Mouse (Mus musculus): ENCODE data around the gene Fxyd2. TPM values are rescaled to one million over a fixed set of nuclear protein-coding genes. Genes with fewer than 3 reads are reported as not detected.

Gene Fxyd2
- polyA plus RNA-seq, 1 experiment from 2014 or later: 2.5 TPM

DNA sequence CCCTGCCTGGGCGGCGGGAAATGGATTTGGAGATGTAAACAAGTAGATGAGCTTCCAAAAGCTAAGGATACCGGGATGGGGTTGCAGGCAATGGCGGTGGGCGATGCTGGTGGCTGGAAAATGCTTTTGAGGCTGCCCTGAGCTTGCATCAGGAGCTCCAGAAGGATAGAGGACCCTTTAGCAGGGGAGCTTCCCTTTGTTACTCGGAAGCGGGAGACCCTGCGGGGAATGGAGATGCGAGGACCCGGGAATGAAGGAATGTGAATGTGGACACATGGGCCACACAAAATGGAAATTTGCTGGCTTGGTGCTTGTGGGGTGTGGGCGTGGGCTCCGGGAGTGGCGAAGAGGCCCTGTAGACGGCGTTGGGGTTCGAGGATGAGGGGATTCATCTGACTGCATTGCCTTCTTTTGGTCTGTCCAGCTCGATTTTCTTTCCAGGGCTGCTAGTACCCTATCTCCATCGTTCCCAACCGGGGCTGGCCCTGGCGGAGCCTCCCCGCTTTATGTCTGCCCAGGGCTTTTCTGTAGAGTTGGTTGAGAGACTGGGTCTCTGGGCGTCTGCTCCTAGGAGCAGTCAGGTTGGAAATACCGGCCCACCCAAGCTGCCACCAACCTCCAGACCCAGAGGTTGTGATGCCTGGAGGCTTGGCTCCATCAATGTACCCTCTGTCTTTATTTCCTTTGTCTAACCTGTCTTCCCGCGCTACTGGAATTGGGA, 28.7 kb upstream of the Fxyd2 start:
- no peaks in the 10 kb centered on the region for H3K36me3 ChIP-seq (ENCODE audit: control insufficient read depth, insufficient read depth)
- peak overlapping the region; percentile 68 for H3K9ac ChIP-seq (ENCODE audit: low read length)
- H3K4me2 ChIP-seq (ENCODE audit: low read depth, low read length): peak overlapping the region; percentile 86
- H3K4me3 ChIP-seq (ENCODE audit: low read length): peak overlapping the region; percentile 58
- 11% methylated on average over 25 of the region's 25 CpGs for WGBS
- H3K27ac ChIP-seq (ENCODE audit: low read length): no peak overlapping the region
- peaks cover 13% of the 10 kb centered on the region for H3K27me3 ChIP-seq (ENCODE audit: control insufficient read depth, insufficient read depth, low read length)
- peaks cover 7% of the 10 kb centered on the region for H3K4me1 ChIP-seq (ENCODE audit: control insufficient read depth, insufficient read depth, low read length)
- no peaks in the 10 kb centered on the region for H3K9me3 ChIP-seq (replicated peaks; ENCODE audit: control insufficient read depth, low read length)
- no peak for ATAC-seq (replicated peaks; ENCODE audit: extremely low read depth, insufficient read depth, low FRiP score)

DNA sequence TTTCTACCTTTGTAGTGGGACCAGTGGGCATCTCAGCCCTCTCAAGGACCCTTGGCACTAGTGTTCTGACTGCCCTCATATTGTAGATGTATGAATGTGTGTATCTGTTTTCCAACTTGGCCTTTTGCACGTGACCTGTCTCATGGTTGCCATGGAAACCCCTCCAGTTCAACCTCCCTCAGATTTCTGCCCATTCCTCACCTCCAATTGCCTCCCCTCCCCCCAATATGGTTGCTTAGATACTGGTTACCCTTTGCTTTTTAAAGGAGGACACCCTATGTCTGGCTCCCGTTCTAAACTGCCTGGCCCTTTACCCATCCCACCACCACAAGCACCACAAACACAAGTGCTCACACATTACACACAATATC, 28.1 kb upstream of the Fxyd2 start:
- Histone ChIP-seq H3K9me3 (replicated peaks; ENCODE audit: control insufficient read depth, low read length) (no peaks in the 10 kb centered on the region), H3K36me3 (ENCODE audit: control insufficient read depth, insufficient read depth) (no peaks in the 10 kb centered on the region), H3K4me1 (ENCODE audit: control insufficient read depth, insufficient read depth, low read length) (peaks cover 7% of the 10 kb centered on the region), H3K9ac (ENCODE audit: low read length) (no peak overlapping the region), H3K27me3 (ENCODE audit: control insufficient read depth, insufficient read depth, low read length) (peaks cover 13% of the 10 kb centered on the region), H3K4me2 (ENCODE audit: low read depth, low read length) (peak overlapping the region; percentile 86), H3K4me3 (ENCODE audit: low read length) (peak overlapping the region; percentile 58), H3K27ac (ENCODE audit: low read length) (no peak overlapping the region)
- no peak for ATAC-seq (replicated peaks; ENCODE audit: extremely low read depth, insufficient read depth, low FRiP score)
- WGBS: 50% methylated on average over 2 of the region's 2 CpGs

- H3K4me1 ChIP-seq (ENCODE audit: control insufficient read depth, insufficient read depth, low read length): no peaks in the 10 kb centered on the region; the same call in 1 of the 2 replicates
- H3K9ac ChIP-seq (ENCODE audit: low read length): no peak overlapping the region
- no peaks in the 10 kb centered on the region for H3K9me3 ChIP-seq (replicated peaks; ENCODE audit: control insufficient read depth, low read length)
- H3K4me3 ChIP-seq (ENCODE audit: low read length): no peak overlapping the region
- H3K36me3 ChIP-seq (ENCODE audit: control insufficient read depth, insufficient read depth): no peaks in the 10 kb centered on the region
- no peak overlapping the region for H3K4me2 ChIP-seq (ENCODE audit: low read depth, low read length)
- peaks cover 13% of the 10 kb centered on the region for H3K27me3 ChIP-seq (ENCODE audit: control insufficient read depth, insufficient read depth, low read length)
- ATAC-seq (replicated peaks; ENCODE audit: extremely low read depth, insufficient read depth, low FRiP score): no peak
- WGBS: 53% methylated on average over 3 of the region's 3 CpGs
- H3K27ac ChIP-seq (ENCODE audit: low read length): no peak overlapping the region
Observed at GRCm38 (mm10) chr9:45373896-45374295, 25.6 kb upstream of the Fxyd2 start.

DNA sequence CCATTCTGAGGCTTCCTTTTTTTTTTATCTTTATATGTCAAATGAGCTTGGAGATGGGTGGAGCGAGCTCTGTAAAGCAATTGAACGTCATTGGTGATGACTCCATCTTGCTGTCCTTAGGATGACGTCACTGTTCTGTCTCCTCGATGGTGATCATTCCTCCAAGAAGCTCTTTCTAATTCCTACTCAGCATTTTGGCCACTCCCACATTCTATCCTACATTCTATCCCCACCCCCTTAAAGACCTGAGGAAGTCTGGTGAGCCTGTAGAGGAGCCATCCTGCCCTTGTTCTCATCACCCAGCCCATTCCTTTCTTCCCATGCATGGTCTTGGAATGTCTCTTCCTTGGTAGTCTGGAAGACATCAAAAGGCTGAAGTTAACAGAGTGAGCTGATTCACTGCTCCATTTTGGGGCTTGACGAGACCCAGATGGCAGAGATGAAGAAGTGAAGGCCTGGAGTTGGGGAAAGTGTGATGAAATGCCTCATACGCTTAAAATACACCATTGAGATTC, 24.4 kb upstream of the Fxyd2 start:
- Histone ChIP-seq H3K36me3 (ENCODE audit: control insufficient read depth, insufficient read depth) (no peaks in the 10 kb centered on the region), H3K4me2 (ENCODE audit: low read depth, low read length) (no peak overlapping the region), H3K4me1 (ENCODE audit: control insufficient read depth, insufficient read depth, low read length) (no peaks in the 10 kb centered on the region; the same call in 1 of the 2 replicates), H3K27me3 (ENCODE audit: control insufficient read depth, insufficient read depth, low read length) (peaks cover 9% of the 10 kb centered on the region), H3K27ac (ENCODE audit: low read length) (no peak overlapping the region), H3K4me3 (ENCODE audit: low read length) (no peak overlapping the region), H3K9ac (ENCODE audit: low read length) (no peak overlapping the region), H3K9me3 (replicated peaks; ENCODE audit: control insufficient read depth, low read length) (no peaks in the 10 kb centered on the region)
- no peak for ATAC-seq (replicated peaks; ENCODE audit: extremely low read depth, insufficient read depth, low FRiP score)
- 82% methylated on average over 6 of the region's 6 CpGs for WGBS

GRCm38 (mm10) chr9:45376427-45376826, 23.0 kb upstream of the Fxyd2 start:
- H3K4me2 ChIP-seq (ENCODE audit: low read depth, low read length): no peak overlapping the region
- ATAC-seq (replicated peaks; ENCODE audit: extremely low read depth, insufficient read depth, low FRiP score): no peak
- H3K9ac ChIP-seq (ENCODE audit: low read length): no peak overlapping the region
- H3K27me3 ChIP-seq (ENCODE audit: control insufficient read depth, insufficient read depth, low read length): peaks cover 4% of the 10 kb centered on the region; the same call in 1 of the 2 replicates
- H3K27ac ChIP-seq (ENCODE audit: low read length): no peak overlapping the region
- no peaks in the 10 kb centered on the region for H3K36me3 ChIP-seq (ENCODE audit: control insufficient read depth, insufficient read depth)
- no peaks in the 10 kb centered on the region for H3K4me1 ChIP-seq (ENCODE audit: control insufficient read depth, insufficient read depth, low read length)
- 37% methylated on average over 4 of the region's 4 CpGs for WGBS
- no peak overlapping the region for H3K4me3 ChIP-seq (ENCODE audit: low read length)
- H3K9me3 ChIP-seq (replicated peaks; ENCODE audit: control insufficient read depth, low read length): no peaks in the 10 kb centered on the region

- ATAC-seq (replicated peaks; ENCODE audit: extremely low read depth, insufficient read depth, low FRiP score): no peak
- Histone ChIP-seq H3K27ac (ENCODE audit: low read length) (no peak overlapping the region), H3K36me3 (ENCODE audit: control insufficient read depth, insufficient read depth) (no peaks in the 10 kb centered on the region), H3K4me2 (ENCODE audit: low read depth, low read length) (no peak overlapping the region), H3K4me1 (ENCODE audit: control insufficient read depth, insufficient read depth, low read length) (no peaks in the 10 kb centered on the region), H3K4me3 (ENCODE audit: low read length) (no peak overlapping the region), H3K9me3 (replicated peaks; ENCODE audit: control insufficient read depth, low read length) (no peaks in the 10 kb centered on the region), H3K9ac (ENCODE audit: low read length) (no peak overlapping the region), H3K27me3 (ENCODE audit: control insufficient read depth, insufficient read depth, low read length) (no peaks in the 10 kb centered on the region)
- WGBS: 69% methylated on average over 2 of the region's 2 CpGs
Observed at GRCm38 (mm10) chr9:45376883-45377282, 22.6 kb upstream of the Fxyd2 start.

- Histone ChIP-seq H3K9me3 (replicated peaks; ENCODE audit: control insufficient read depth, low read length) (no peaks in the 10 kb centered on the region), H3K27ac (ENCODE audit: low read length) (no peak overlapping the region), H3K36me3 (ENCODE audit: control insufficient read depth, insufficient read depth) (no peaks in the 10 kb centered on the region), H3K27me3 (ENCODE audit: control insufficient read depth, insufficient read depth, low read length) (no peaks in the 10 kb centered on the region), H3K4me1 (ENCODE audit: control insufficient read depth, insufficient read depth, low read length) (no peaks in the 10 kb centered on the region), H3K4me2 (ENCODE audit: low read depth, low read length) (no peak overlapping the region), H3K4me3 (ENCODE audit: low read length) (no peak overlapping the region), H3K9ac (ENCODE audit: low read length) (no peak overlapping the region)
- 56% methylated on average over 10 of the region's 10 CpGs for WGBS
- no peak for ATAC-seq (replicated peaks; ENCODE audit: extremely low read depth, insufficient read depth, low FRiP score)
Observed at GRCm38 (mm10) chr9:45380411-45381251, 18.8 kb upstream of the Fxyd2 start.

- no peak for ATAC-seq (replicated peaks; ENCODE audit: extremely low read depth, insufficient read depth, low FRiP score)
- Histone ChIP-seq H3K9ac (ENCODE audit: low read length) (no peak overlapping the region), H3K9me3 (replicated peaks; ENCODE audit: control insufficient read depth, low read length) (no peaks in the 10 kb centered on the region), H3K27me3 (ENCODE audit: control insufficient read depth, insufficient read depth, low read length) (no peaks in the 10 kb centered on the region), H3K36me3 (ENCODE audit: control insufficient read depth, insufficient read depth) (no peaks in the 10 kb centered on the region), H3K4me2 (ENCODE audit: low read depth, low read length) (no peak overlapping the region), H3K4me1 (ENCODE audit: control insufficient read depth, insufficient read depth, low read length) (no peaks in the 10 kb centered on the region), H3K4me3 (ENCODE audit: low read length) (no peak overlapping the region), H3K27ac (ENCODE audit: low read length) (no peak overlapping the region)
- 54% methylated on average over 5 of the region's 5 CpGs for WGBS
Observed at GRCm38 (mm10) chr9:45382336-45382735, 17.1 kb upstream of the Fxyd2 start.

- no peak overlapping the region for H3K4me3 ChIP-seq (ENCODE audit: low read length)
- no peaks in the 10 kb centered on the region for H3K4me1 ChIP-seq (ENCODE audit: control insufficient read depth, insufficient read depth, low read length)
- no peak for ATAC-seq (replicated peaks; ENCODE audit: extremely low read depth, insufficient read depth, low FRiP score)
- no peaks in the 10 kb centered on the region for H3K9me3 ChIP-seq (replicated peaks; ENCODE audit: control insufficient read depth, low read length)
- H3K4me2 ChIP-seq (ENCODE audit: low read depth, low read length): no peak overlapping the region
- H3K9ac ChIP-seq (ENCODE audit: low read length): no peak overlapping the region
- no peaks in the 10 kb centered on the region for H3K27me3 ChIP-seq (ENCODE audit: control insufficient read depth, insufficient read depth, low read length)
- H3K36me3 ChIP-seq (ENCODE audit: control insufficient read depth, insufficient read depth): no peaks in the 10 kb centered on the region
- no peak overlapping the region for H3K27ac ChIP-seq (ENCODE audit: low read length)
- 75% methylated on average over 5 of the region's 5 CpGs for WGBS
Observed at GRCm38 (mm10) chr9:45382834-45383233, 16.6 kb upstream of the Fxyd2 start.
